Mouse (Mus musculus): ENCODE data around the gene Ssr2.
A peak's percentile ranks its signal among the peaks of the same experiment; 100 is the strongest.

DNA sequence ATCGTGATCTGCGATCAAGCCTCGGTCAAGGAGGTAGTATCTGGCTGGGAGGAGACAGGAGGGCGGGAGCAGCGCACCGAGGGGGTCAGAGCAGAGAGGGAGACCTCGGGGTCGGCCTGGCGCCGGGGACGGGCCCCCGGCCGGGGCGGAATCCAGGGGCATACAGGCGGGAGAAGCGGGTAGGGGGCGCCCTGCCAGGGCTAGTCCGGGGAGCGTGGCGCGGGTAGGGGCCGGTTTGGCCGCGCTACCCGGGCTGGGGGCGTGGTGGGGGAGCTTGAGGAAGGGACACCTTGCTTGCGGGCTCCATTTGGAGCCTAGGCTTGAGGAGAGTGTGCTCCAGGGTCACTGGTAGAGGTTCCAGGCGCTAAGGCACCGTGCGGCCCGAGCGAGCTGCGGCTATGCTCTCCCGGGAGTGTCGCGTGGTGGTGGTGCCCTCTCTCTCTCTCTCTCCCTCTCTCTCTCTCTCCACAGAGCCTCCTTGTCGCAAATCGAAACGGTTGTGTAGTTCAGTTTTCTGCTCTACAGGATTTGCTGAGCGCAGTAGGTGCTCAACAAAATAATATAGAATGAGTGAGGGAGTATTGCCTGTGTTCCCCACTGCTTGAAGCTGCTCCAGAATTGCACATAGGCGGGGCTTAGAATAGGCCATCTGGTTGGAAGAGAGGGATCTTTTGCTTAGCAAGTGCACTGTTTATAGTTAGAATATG lies 21.6 kb upstream of the Ssr2 start:
- TF ChIP-seq CTCF (IDR thresholded peaks at IDR 0.05) (peak; percentile 39), EP300 (IDR thresholded peaks at IDR 0.05) (no peak)

Measured in lung, postnatal 0 days (tissue).